ENCODE assay signal across 10 mouse cellular contexts in genomic region chr11:80062159-80062558, GRCm38 (mm10). TPM values are rescaled to one million over a fixed set of nuclear protein-coding genes. Genes with fewer than 3 reads are reported as not detected.
A peak's percentile ranks its signal among the peaks of the same experiment; 100 is the strongest.
DNase-seq lines count a peak whose midpoint lies in the region; ATAC-seq lines count a peak whose summit lies in the region.
"Had no signal": no experiment of that assay in that cellular context is flagged by ENCODE, and none has a peak within 500 bp of the region (broad histone marks: within the 10 kb centered on the region; RNA-seq: fewer than 3 reads in every experiment).

No protein-coding gene starts in this region.

- no peaks in the 10 kb centered on the region for H3K9me3 ChIP-seq in kidney, embryonic 15.5 days (replicated peaks)
- H3K9me3 ChIP-seq: midbrain, embryonic 15.5 days had no signal

- no peak overlapping the region for H3K27ac ChIP-seq in kidney, embryonic 15.5 days
- peak overlapping the region; percentile 3 for H3K27ac ChIP-seq in brown adipose tissue, adult 24 weeks (replicated peaks; ENCODE audit: low read depth, low read length)
- H3K27ac ChIP-seq: midbrain, embryonic 15.5 days had no signal

- DNase-seq in kidney, adult 9 months, result peak; percentile 44
- DNase-seq in NIH3T3 (ENCODE audit: low read depth), result peak; percentile 44
- DNase-seq in layer of hippocampus, postnatal 36 days, result peak; percentile 40 to 41
- DNase-seq in ovary, postnatal 10 days (ENCODE audit: low spot score), result no peak
- DNase-seq in urinary bladder, postnatal 25 days (ENCODE audit: low spot score), result no peak
- DNase-seq in retina, embryonic 14.5 days (ENCODE audit: low spot score), result no peak
- DNase-seq: cerebellum, postnatal 10 days had no signal

- no peaks in the 10 kb centered on the region for H3K27me3 ChIP-seq in kidney, embryonic 15.5 days
- H3K27me3 ChIP-seq: midbrain, embryonic 15.5 days had no signal

- no peak overlapping the region for H3K4me3 ChIP-seq in kidney, embryonic 15.5 days (replicated peaks)
- H3K4me3 ChIP-seq in brown adipose tissue, adult 24 weeks (ENCODE audit: insufficient read depth, low read depth, low read length), result no peak overlapping the region
- H3K4me3 ChIP-seq: midbrain, embryonic 15.5 days had no signal

- ATAC-seq in kidney, embryonic 15.5 days (replicated peaks; ENCODE audit: low FRiP score), result no peak
- ATAC-seq: midbrain, embryonic 15.5 days had no signal

- no peak overlapping the region for H3K9ac ChIP-seq in kidney, embryonic 15.5 days
- H3K9ac ChIP-seq: midbrain, embryonic 15.5 days had no signal

- H3K4me2 ChIP-seq in kidney, embryonic 15.5 days, result no peak overlapping the region
- H3K4me2 ChIP-seq: midbrain, embryonic 15.5 days had no signal

- no peaks in the 10 kb centered on the region for H3K4me1 ChIP-seq in kidney, embryonic 15.5 days
- H3K4me1 ChIP-seq in brown adipose tissue, adult 24 weeks (ENCODE audit: control insufficient read depth, insufficient read depth, insufficient read length, low read length), result no peaks in the 10 kb centered on the region
- H3K4me1 ChIP-seq: midbrain, embryonic 15.5 days had no signal

- 71% methylated on average over 4 of the region's 4 CpGs for WGBS in kidney, embryonic 15.5 days

- H3K36me3 ChIP-seq in kidney, embryonic 15.5 days, result peaks cover 68% of the 10 kb centered on the region

RNA-seq across cellular contexts. Expression of gene Crlf3, which starts 18.6 kb away (rescaled TPM):
- polyA plus RNA-seq in kidney, embryonic 15.5 days (2015; fragmentation: Nextera tagmentation; extraction: Ambion mirVana), result 43.3 and 45.3 TPM in 2 replicates
- polyA plus RNA-seq in brown adipose tissue, adult 24 weeks (2012; ENCODE audit: insufficient read depth, insufficient read length, missing spikeins), result 10.1 and 10.6 TPM in 2 replicates
- total RNA-seq in layer of hippocampus, postnatal 36 days (2021), result 10 to 100 TPM; 20.5 to 22.1 TPM

RNA-seq across cellular contexts. Expression of gene Atad5, which starts 27.0 kb away (rescaled TPM):
- polyA plus RNA-seq in kidney, embryonic 15.5 days (2015; fragmentation: Nextera tagmentation; extraction: Ambion mirVana), result 10.9 and 11.9 TPM in 2 replicates
- 0.75 and 0.79 TPM in 2 replicates for polyA plus RNA-seq in brown adipose tissue, adult 24 weeks (2012; ENCODE audit: insufficient read depth, insufficient read length, missing spikeins)
- 1 to 10 TPM; 3.1 to 3.2 TPM for total RNA-seq in layer of hippocampus, postnatal 36 days (2021)

Comparison
In these comparisons a context has a peak if more than half of its experiments do, and no peak if none do; other contexts are left out.
1. DNase-seq: peak in kidney, adult 9 months (single experiment), NIH3T3 (single experiment) and layer of hippocampus, postnatal 36 days (2 of 2); none in ovary, postnatal 10 days (single experiment), urinary bladder, postnatal 25 days (single experiment) and retina, embryonic 14.5 days (single experiment).